Mouse (Mus musculus) small intestine, adult 2 months (tissue): ENCODE data around the gene Spcs3.

Experiments used
- CTCF ChIP-seq: fragments of 200-500 bp; IDR thresholded peaks from 2 replicates; pipeline ENCODE4 v1.5.1; 2012; ENCODE audit warnings: low read depth, mild to moderate bottlenecking, control low read depth, inconsistent platforms, low read length, moderate library complexity, mixed read lengths; ENCODE audit not compliant: insufficient replicate concordance, insufficient read length; ENCODE audit errors: extremely low read depth
- POLR2A ChIP-seq: fragments of 200-500 bp; IDR thresholded peaks from 2 replicates; pipeline ENCODE4 v1.6.1; 2012; ENCODE audit warnings: low read depth, mild to moderate bottlenecking, control low read depth, inconsistent platforms, low read length, moderate library complexity

GRCm38 (mm10) chr8:54526700-54527099 is 3.1 kb downstream of the Spcs3 start:
- TF ChIP-seq CTCF (no peak), POLR2A (no peak)
